Mouse (Mus musculus): Measurements from ENCODE around the gene Aida. TPM values are rescaled to one million over a fixed set of nuclear protein-coding genes. Genes with fewer than 3 reads are reported as not detected.

The Aida gene
- total RNA-seq, 2 experiments from 2014 or later = 69.5 to 90.3 TPM

Other genes with a start within 250 kb of the Aida start
- 1 to 10 TPM; 7.0 to 9.2 TPM for gene Disp1, start 75.1 kb upstream of the Aida start, total RNA-seq (2021)
- gene Brox, start 679 bp downstream of the Aida start, total RNA-seq (2021) = 10 to 100 TPM; 86.1 to 96.9 TPM
- 100 to 1,000 TPM; 210 to 221 TPM for gene Mia3, start 73.0 kb downstream of the Aida start, total RNA-seq (2021)
- 10 to 100 TPM; 21.1 to 24.0 TPM for gene Taf1a, start 92.4 kb downstream of the Aida start, total RNA-seq (2021)
- under 1 TPM in 1 of 2 experiments, not detected in 1; 0.22 TPM for gene Hhipl2, start 121.6 kb downstream of the Aida start, total RNA-seq (2021)

Measured in left cerebral cortex, postnatal 4 days (tissue).